Mouse (Mus musculus): ENCODE data around the gene Fbxo47.

Fbxo47 gene

GRCm38 (mm10) chr11:97829913-97830476 is 54.0 kb downstream of the Fbxo47 start:
- DNase-seq (ENCODE audit: low spot score): no peak

DNA sequence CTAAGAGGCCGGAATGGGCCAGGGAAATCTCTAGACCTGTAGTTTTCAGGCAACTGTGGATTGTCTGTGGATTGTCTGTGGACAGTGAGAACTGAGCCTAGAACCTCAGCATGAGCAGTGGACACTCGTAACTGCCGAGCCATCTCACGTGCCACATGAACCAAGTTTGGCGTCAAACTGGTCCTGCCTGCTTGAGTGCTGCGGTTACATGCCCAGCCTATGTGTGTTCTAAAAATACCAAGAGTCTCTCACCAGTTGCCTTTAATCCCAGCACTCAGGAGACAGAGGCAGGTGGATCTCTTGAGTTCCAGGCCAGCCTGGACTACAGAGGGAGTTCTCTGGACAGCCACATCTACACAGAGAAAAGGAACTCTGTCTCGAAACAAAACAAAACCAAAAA is 54.6 kb downstream of the Fbxo47 start:
- no peak for DNase-seq (ENCODE audit: low spot score)

DNA sequence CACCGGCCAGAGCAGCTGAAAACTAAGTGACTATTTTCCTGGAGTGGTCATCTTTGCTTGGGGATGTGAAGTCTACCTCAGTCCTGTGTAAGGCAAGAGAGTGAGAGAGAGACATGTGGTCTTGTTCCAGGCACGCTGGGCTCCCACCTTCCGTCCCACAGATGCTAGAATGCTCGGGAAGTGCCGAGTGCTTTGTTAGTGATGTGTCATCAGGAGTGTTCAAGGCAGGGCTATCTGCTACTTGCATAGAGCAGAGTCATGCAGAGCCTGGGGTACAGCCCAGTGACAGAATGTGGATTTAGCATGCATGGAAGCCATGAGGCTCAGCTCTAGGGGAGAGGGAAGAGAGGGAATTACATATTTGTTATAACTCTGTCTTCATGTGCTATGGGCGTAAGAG is 56.3 kb downstream of the Fbxo47 start:
- no peak for DNase-seq (ENCODE audit: low spot score)

- DNase-seq (ENCODE audit: low spot score): no peak
Observed at GRCm38 (mm10) chr11:97826414-97826813, 57.5 kb downstream of the Fbxo47 start.

DNA sequence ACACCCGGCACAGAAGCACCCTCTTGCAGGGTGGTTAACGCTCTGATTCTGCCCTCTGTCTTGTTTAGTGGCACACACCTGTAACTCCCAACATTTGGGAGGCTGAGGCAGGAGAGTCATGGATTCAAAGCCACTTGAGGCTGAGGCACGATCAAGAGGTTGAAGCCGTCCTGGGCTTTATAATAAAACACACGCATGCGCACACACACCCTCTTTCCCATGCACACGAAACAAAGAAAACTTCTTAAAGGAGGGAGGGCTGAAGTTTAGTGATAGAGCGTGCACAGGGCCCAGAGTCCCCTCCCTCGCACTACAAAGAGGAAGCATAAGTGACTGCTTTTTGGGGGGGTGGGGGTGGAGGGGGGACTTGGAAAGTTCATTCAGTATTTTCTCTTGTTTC is 58.0 kb downstream of the Fbxo47 start:
- no peak for DNase-seq (ENCODE audit: low spot score)

DNA sequence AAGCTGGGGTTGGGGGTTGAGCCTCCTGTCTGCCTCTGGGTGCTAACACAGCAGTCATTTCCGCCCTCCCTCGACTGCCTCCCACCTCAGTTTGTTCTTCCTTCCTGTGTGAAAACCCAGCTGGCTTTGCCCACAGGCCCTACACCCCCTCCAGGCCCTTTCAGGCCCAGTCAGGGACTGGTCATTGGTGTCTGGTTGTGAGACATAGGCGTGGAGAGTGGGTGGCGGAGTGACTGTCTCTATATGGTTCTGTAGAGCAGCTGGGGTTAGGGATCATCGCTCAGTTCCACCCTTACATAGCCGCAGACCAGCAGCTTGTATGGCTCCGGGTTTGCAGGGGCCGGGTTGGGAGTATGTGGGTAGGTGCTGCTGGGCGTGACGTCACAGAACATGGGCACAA is 58.7 kb downstream of the Fbxo47 start:
- DNase-seq (ENCODE audit: low spot score): no peak

- DNase-seq (ENCODE audit: low spot score): no peak
Observed at GRCm38 (mm10) chr11:97824895-97825294, 59.1 kb downstream of the Fbxo47 start.

DNA sequence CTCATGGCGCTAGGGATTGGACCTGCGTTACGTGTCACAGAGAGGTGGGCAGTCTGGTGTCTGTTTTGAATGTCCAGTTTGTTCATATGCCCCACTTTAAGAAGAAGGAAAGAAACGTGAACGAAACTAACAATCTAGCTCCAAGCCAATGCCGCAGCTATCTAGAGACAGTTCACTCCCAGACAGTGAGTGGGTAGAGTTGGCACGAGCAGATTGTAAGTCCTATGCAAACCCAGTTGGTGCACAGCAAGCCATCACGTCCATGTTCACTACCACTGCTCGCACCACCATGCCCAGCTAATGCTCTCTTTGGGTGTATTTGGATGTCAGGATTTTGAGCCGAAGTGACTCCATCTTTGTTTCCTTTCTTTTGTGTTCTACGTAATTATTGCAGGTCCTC is 59.8 kb downstream of the Fbxo47 start:
- DNase-seq (ENCODE audit: low spot score): no peak

GRCm38 (mm10) chr11:97822840-97823603 is 60.9 kb downstream of the Fbxo47 start:
- DNase-seq (ENCODE audit: low spot score): no peak

GRCm38 (mm10) chr11:97821401-97822064 is 62.4 kb downstream of the Fbxo47 start:
- DNase-seq (ENCODE audit: low spot score): no peak

DNA sequence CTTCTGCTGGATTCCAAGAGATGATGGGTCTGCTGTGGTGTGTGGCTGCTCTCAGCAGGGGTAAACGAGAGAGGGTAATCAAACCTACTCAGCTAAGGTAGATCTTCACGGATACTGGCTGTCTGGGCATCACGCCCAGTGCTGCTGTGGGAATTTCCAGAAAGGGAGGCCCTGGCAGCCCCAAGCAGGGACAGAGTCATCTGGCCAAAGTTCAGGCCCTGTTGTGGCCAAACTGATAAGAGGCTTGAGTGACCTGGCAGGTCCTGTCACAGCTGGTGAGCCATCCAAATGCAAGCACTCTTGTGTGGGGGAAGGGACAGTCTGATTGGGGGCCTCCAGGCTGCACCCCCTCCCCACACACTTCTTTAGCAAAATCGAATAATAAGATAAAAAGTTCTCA is 63.1 kb downstream of the Fbxo47 start:
- no peak for DNase-seq (ENCODE audit: low spot score)

- no peak for DNase-seq (ENCODE audit: low spot score)
Observed at GRCm38 (mm10) chr11:97819923-97820322, 64.0 kb downstream of the Fbxo47 start.

- no peak for DNase-seq (ENCODE audit: low spot score)
Observed at GRCm38 (mm10) chr11:97819102-97819501, 64.9 kb downstream of the Fbxo47 start.

GRCm38 (mm10) chr11:97818571-97818970 is 65.4 kb downstream of the Fbxo47 start:
- DNase-seq (ENCODE audit: low spot score): no peak

GRCm38 (mm10) chr11:97818003-97818402 is 66.0 kb downstream of the Fbxo47 start:
- DNase-seq (ENCODE audit: low spot score): no peak

- no peak for DNase-seq (ENCODE audit: low spot score)
Observed at GRCm38 (mm10) chr11:97817379-97817778, 66.6 kb downstream of the Fbxo47 start.

DNA sequence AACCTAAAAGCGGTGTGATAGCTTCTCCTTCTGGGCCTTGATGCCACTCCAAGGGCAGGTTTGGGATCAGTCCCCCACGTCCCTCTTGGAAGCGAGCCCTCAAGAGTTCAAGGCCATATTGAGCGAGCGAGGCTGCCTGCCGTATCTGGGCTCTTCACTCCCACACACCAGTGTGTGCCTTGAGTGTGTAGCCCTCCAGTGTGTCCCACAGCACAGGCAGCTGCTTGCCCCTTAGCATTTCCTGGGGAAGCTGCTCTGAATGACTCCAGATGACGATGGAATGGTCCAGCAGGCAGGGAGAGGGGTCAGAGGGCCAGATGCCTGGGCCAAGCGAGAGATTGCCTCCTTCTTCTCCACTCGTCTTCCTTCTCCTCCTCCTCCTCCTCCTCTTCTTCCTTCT is 67.0 kb downstream of the Fbxo47 start:
- no peak for DNase-seq (ENCODE audit: low spot score)

GRCm38 (mm10) chr11:97816176-97816575 is 67.8 kb downstream of the Fbxo47 start:
- no peak for DNase-seq (ENCODE audit: low spot score)

GRCm38 (mm10) chr11:97815736-97816135 is 68.2 kb downstream of the Fbxo47 start:
- DNase-seq (ENCODE audit: low spot score): no peak

DNA sequence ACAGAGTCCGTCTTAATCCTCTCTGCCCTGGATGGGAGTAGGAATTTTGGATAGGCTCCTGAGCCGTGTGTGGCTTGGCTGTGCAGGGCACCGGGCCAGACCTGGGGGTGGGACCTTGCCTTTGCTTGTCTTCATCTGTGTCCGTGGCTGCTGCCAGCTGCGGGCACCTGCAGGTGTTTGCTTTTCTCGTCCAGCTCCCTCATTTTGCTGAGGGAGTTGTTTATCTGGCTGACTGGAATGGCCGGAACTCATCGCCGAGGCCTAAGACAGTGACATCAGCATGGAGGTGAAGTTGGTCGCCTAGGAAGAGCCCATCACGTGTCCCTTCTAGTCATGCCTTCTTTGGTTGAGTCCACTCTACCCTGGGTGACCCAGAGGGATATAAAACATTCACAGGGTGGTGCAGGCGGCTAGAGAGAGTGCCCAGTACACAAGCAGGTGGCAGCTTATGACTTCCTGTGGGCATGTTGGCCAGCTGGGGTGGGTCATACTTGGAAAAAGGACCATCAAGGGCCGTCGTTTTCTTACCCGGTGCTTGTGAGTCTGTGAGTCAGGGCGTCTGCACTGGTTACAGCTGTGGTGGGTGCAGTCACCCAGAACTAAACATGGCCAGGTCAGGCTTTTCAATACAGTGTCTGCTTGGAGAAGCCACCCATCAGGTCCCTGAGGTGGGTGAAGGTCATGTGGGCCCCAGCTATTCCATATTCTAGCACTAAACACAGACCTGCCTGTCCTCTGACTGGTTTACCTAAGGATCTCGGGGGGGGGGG is 70.0 kb downstream of the Fbxo47 start:
- no peak for DNase-seq (ENCODE audit: low spot score)

DNA sequence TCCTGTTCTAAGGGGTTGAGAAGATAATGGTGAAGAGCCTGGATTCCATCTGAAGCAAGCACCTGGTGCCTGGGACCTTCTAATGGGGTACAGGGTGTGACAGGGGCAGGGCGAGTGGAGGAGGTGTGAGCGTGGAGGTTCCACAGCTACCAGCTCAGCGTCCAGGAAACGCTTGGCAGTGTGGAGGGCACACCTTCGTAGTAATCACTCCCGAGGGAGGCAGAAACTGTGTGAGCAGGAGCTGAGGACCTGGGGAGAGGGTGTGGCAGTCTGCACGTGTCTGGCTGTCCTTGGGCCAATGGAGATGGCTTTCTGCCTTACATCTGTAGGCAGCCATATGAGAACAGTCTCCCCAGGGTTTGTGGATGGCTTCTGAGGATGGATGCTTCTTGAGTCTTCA is 70.9 kb downstream of the Fbxo47 start:
- no peak for DNase-seq (ENCODE audit: low spot score)

GRCm38 (mm10) chr11:97812491-97812921 is 71.4 kb downstream of the Fbxo47 start:
- DNase-seq (ENCODE audit: low spot score): no peak
